Mouse (Mus musculus): ENCODE measurements around the gene Slain1. TPM values are rescaled to one million over a fixed set of nuclear protein-coding genes. Genes with fewer than 3 reads are reported as not detected.

Slain1 gene
- polyA plus RNA-seq, 2 experiments, result 2.0 to 4.4 TPM

- Histone ChIP-seq H3K4me3 (replicated peaks; ENCODE audit: low read length) (peak overlapping the region; percentile 18), H3K4me1 (ENCODE audit: control insufficient read depth, insufficient read depth, low read length) (peaks cover 3% of the 10 kb centered on the region; the same call in 1 of the 2 replicates), H3K36me3 (ENCODE audit: control insufficient read depth, insufficient read depth, low read length) (no peaks in the 10 kb centered on the region), H3K27me3 (ENCODE audit: control insufficient read depth, insufficient read depth, low read length) (no peaks in the 10 kb centered on the region), H3K27ac (replicated peaks; ENCODE audit: low read depth, low read length) (no peak overlapping the region), H3K4me2 (replicated peaks; ENCODE audit: low read depth, low read length, severe bottlenecking) (peak overlapping the region; percentile 44), H3K9ac (ENCODE audit: low read depth, low read length, severe bottlenecking) (0 out of 2 replicates have a peak overlapping the region, but pooled peaks have one; percentile 26), H3K9me3 (ENCODE audit: control insufficient read depth, low read length) (no peaks in the 10 kb centered on the region)
- TF ChIP-seq POLR2A (IDR thresholded peaks at IDR 0.05; ENCODE audit: borderline replicate concordance, extremely low read depth, insufficient read depth, insufficient read length), result no peak
- peak; percentile 93 for DNase-seq (ENCODE audit: low spot score)
- WGBS, result 17% methylated on average over 15 of the region's 15 CpGs
- peak; percentile 86 for ATAC-seq (ENCODE audit: low FRiP score, low read depth)
These were observed 69.0 kb downstream of the Slain1 start for GRCm38 (mm10) chr14:103718836-103719575.

DNA sequence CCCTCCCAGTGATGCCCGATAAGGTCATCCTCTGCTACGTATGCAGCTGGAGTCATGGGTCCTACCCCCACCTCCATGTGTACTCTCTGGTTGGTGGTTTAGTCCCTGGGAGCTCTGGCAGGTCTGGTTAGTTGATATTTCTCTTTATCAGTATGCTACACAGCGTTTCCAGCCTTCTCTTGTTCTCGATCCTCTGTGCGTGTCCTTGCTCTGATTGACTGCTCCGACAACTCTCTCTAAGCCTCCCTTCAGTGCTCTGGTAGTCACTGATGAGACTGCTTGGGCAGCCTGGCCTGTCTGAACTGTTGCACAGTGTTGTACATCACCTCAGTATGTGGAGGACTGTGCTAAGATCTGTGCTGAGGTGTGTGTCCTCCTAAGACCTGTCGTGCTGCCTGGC, 70.1 kb downstream of the Slain1 start:
- TF ChIP-seq POLR2A (IDR thresholded peaks at IDR 0.05; ENCODE audit: borderline replicate concordance, extremely low read depth, insufficient read depth, insufficient read length), result no peak
- 86% methylated on average over 7 of the region's 7 CpGs for WGBS
- no peak for ATAC-seq (ENCODE audit: low FRiP score, low read depth)

GRCm38 (mm10) chr14:103720637-103721355, 70.8 kb downstream of the Slain1 start:
- no peak for TF ChIP-seq POLR2A (IDR thresholded peaks at IDR 0.05; ENCODE audit: borderline replicate concordance, extremely low read depth, insufficient read depth, insufficient read length)
- no peaks in the 10 kb centered on the region for H3K36me3 ChIP-seq (ENCODE audit: control insufficient read depth, insufficient read depth, low read length)
- no peak for ATAC-seq (ENCODE audit: low FRiP score, low read depth)
- H3K9me3 ChIP-seq (ENCODE audit: control insufficient read depth, low read length), result no peaks in the 10 kb centered on the region
- peaks cover 3% of the 10 kb centered on the region; the same call in 1 of the 2 replicates for H3K4me1 ChIP-seq (ENCODE audit: control insufficient read depth, insufficient read depth, low read length)
- WGBS, result 52% methylated on average over 13 of the region's 13 CpGs
- no peak overlapping the region for H3K4me2 ChIP-seq (replicated peaks; ENCODE audit: low read depth, low read length, severe bottlenecking)
- H3K27ac ChIP-seq (replicated peaks; ENCODE audit: low read depth, low read length), result no peak overlapping the region
- H3K9ac ChIP-seq (ENCODE audit: low read depth, low read length, severe bottlenecking), result no peak overlapping the region
- DNase-seq (ENCODE audit: low spot score), result peak; percentile 59
- no peaks in the 10 kb centered on the region for H3K27me3 ChIP-seq (ENCODE audit: control insufficient read depth, insufficient read depth, low read length)
- H3K4me3 ChIP-seq (replicated peaks; ENCODE audit: low read length), result no peak overlapping the region

More for the DNA sequence above, 70.1 kb downstream of the Slain1 start:
- peaks cover 3% of the 10 kb centered on the region; the same call in 1 of the 2 replicates for H3K4me1 ChIP-seq (ENCODE audit: control insufficient read depth, insufficient read depth, low read length)
- H3K9me3 ChIP-seq (ENCODE audit: control insufficient read depth, low read length), result no peaks in the 10 kb centered on the region
- H3K27me3 ChIP-seq (ENCODE audit: control insufficient read depth, insufficient read depth, low read length), result no peaks in the 10 kb centered on the region
- no peak for DNase-seq (ENCODE audit: low spot score)
- H3K4me2 ChIP-seq (replicated peaks; ENCODE audit: low read depth, low read length, severe bottlenecking), result no peak overlapping the region
- no peak overlapping the region for H3K9ac ChIP-seq (ENCODE audit: low read depth, low read length, severe bottlenecking)
- H3K27ac ChIP-seq (replicated peaks; ENCODE audit: low read depth, low read length), result no peak overlapping the region
- no peak overlapping the region for H3K4me3 ChIP-seq (replicated peaks; ENCODE audit: low read length)
- no peaks in the 10 kb centered on the region for H3K36me3 ChIP-seq (ENCODE audit: control insufficient read depth, insufficient read depth, low read length)

- H3K9me3 ChIP-seq (ENCODE audit: control insufficient read depth, low read length), result no peaks in the 10 kb centered on the region
- H3K4me1 ChIP-seq (ENCODE audit: control insufficient read depth, insufficient read depth, low read length), result peaks cover 3% of the 10 kb centered on the region; the same call in 1 of the 2 replicates
- H3K36me3 ChIP-seq (ENCODE audit: control insufficient read depth, insufficient read depth, low read length), result no peaks in the 10 kb centered on the region
- H3K4me2 ChIP-seq (replicated peaks; ENCODE audit: low read depth, low read length, severe bottlenecking), result no peak overlapping the region
- TF ChIP-seq POLR2A (IDR thresholded peaks at IDR 0.05; ENCODE audit: borderline replicate concordance, extremely low read depth, insufficient read depth, insufficient read length), result no peak
- no peak overlapping the region for H3K27ac ChIP-seq (replicated peaks; ENCODE audit: low read depth, low read length)
- ATAC-seq (ENCODE audit: low FRiP score, low read depth) (no peak), DNase-seq (ENCODE audit: low spot score) (no peak)
- H3K27me3 ChIP-seq (ENCODE audit: control insufficient read depth, insufficient read depth, low read length), result no peaks in the 10 kb centered on the region
- no peak overlapping the region for H3K4me3 ChIP-seq (replicated peaks; ENCODE audit: low read length)
- no peak overlapping the region for H3K9ac ChIP-seq (ENCODE audit: low read depth, low read length, severe bottlenecking)
- 93% methylated on average over 9 of the region's 9 CpGs for WGBS
These were observed 73.3 kb downstream of the Slain1 start for GRCm38 (mm10) chr14:103723314-103723713.

- WGBS, result 86% methylated on average over 4 of the region's 4 CpGs
- TF ChIP-seq POLR2A (IDR thresholded peaks at IDR 0.05; ENCODE audit: borderline replicate concordance, extremely low read depth, insufficient read depth, insufficient read length), result no peak
These were observed 73.8 kb downstream of the Slain1 start for GRCm38 (mm10) chr14:103723841-103724240.

More at GRCm38 (mm10) chr14:103723841-103724240, 73.8 kb downstream of the Slain1 start:
- Histone ChIP-seq H3K27ac (replicated peaks; ENCODE audit: low read depth, low read length) (no peak overlapping the region), H3K36me3 (ENCODE audit: control insufficient read depth, insufficient read depth, low read length) (no peaks in the 10 kb centered on the region), H3K9ac (ENCODE audit: low read depth, low read length, severe bottlenecking) (no peak overlapping the region), H3K4me3 (replicated peaks; ENCODE audit: low read length) (no peak overlapping the region), H3K27me3 (ENCODE audit: control insufficient read depth, insufficient read depth, low read length) (no peaks in the 10 kb centered on the region), H3K4me1 (ENCODE audit: control insufficient read depth, insufficient read depth, low read length) (peaks cover 3% of the 10 kb centered on the region; the same call in 1 of the 2 replicates), H3K4me2 (replicated peaks; ENCODE audit: low read depth, low read length, severe bottlenecking) (no peak overlapping the region), H3K9me3 (ENCODE audit: control insufficient read depth, low read length) (no peaks in the 10 kb centered on the region)
- no peak for ATAC-seq (ENCODE audit: low FRiP score, low read depth)
- DNase-seq (ENCODE audit: low spot score), result no peak
